Mouse (Mus musculus) intestine, embryonic 16.5 days (tissue): ENCODE measurements at regions not wholly inside any gene's neighbourhood (a gene's known extent, or its start where the extent isn't known, plus 50 kb on each side); places are given as distances from the start of the nearest gene placed in this dataset.

Source experiments
- ATAC-seq: fragments of 200-750 bp; cut with Nextera tagmentation; 2 replicates; pipeline ENCODE4 v1.8.0; 2017; ENCODE audit warnings: moderate TSS enrichment, moderate library complexity
- H3K27ac ChIP-seq: fragments of 300-500 bp; sonication (generic); 2 replicates; pipeline ENCODE4 v1.5.1; 2014; ENCODE audit warnings: mild to moderate bottlenecking, low read length
- H3K27me3 ChIP-seq: fragments of 300-500 bp; sonication (generic); replicated peaks from 2 replicates; pipeline ENCODE4 v1.6.1; 2014; ENCODE audit warnings: low read length, control low read depth, mixed read lengths; ENCODE audit not compliant: control insufficient read depth, insufficient read depth
- H3K36me3 ChIP-seq: fragments of 300-500 bp; sonication (generic); 2 replicates; pipeline ENCODE4 v1.6.1; 2014; ENCODE audit warnings: low read length, control low read depth; ENCODE audit not compliant: control insufficient read depth, insufficient read depth
- H3K4me1 ChIP-seq: fragments of 300-500 bp; sonication (generic); 2 replicates; pipeline ENCODE4 v1.6.1; 2014; ENCODE audit warnings: low read length, control low read depth, mixed read lengths; ENCODE audit not compliant: control insufficient read depth, insufficient read depth
- H3K4me2 ChIP-seq: fragments of 300-500 bp; sonication (generic); 2 replicates; pipeline ENCODE4 v1.6.1; 2014; ENCODE audit warnings: low read depth, low read length, control low read depth
- H3K4me3 ChIP-seq: fragments of 300-500 bp; sonication (generic); 2 replicates; pipeline ENCODE4 v1.5.1; 2014; ENCODE audit warnings: mild to moderate bottlenecking, low read length
- H3K9ac ChIP-seq: fragments of 300-500 bp; sonication (generic); 2 replicates; pipeline ENCODE4 v1.6.1; 2014; ENCODE audit warnings: low read depth, low read length
- H3K9me3 ChIP-seq: fragments of 300-500 bp; sonication (generic); 2 replicates; pipeline ENCODE4 v1.6.1; 2016; ENCODE audit warnings: low read length, control low read depth; ENCODE audit not compliant: control insufficient read depth
- WGBS: fragments of 180-500 bp; shearing (Covaris S2); extraction: QIAGEN DNeasy Blood & Tissue Kit; methylation state at CpG from one replicate; pipeline ENCODE4 v1.1.7; 2014; 5-methylcytosine and 5-hydroxymethylcytosine counted together

GRCm38 (mm10) chr13:97484808-97485545, 244.1 kb downstream of the Enc1 start:
- H3K27me3 ChIP-seq = no peaks in the 10 kb centered on the region
- no peak overlapping the region for H3K4me3 ChIP-seq
- no peak overlapping the region for H3K4me2 ChIP-seq
- H3K9ac ChIP-seq = no peak overlapping the region
- WGBS = 72% methylated on average over 20 of the region's 20 CpGs
- H3K4me1 ChIP-seq = peaks cover 10% of the 10 kb centered on the region
- H3K9me3 ChIP-seq = no peaks in the 10 kb centered on the region
- H3K36me3 ChIP-seq = no peaks in the 10 kb centered on the region
- H3K27ac ChIP-seq = no peak overlapping the region
- ATAC-seq = no peak

- peaks cover 6% of the 10 kb centered on the region; the same call in 1 of the 2 replicates for H3K4me1 ChIP-seq
- H3K9ac ChIP-seq = no peak overlapping the region
- H3K36me3 ChIP-seq = no peaks in the 10 kb centered on the region
- H3K4me2 ChIP-seq = no peak overlapping the region
- no peak for ATAC-seq
- 83% methylated on average over 8 of the region's 8 CpGs for WGBS
- H3K27me3 ChIP-seq = no peaks in the 10 kb centered on the region
- no peak overlapping the region for H3K27ac ChIP-seq
- H3K4me3 ChIP-seq = no peak overlapping the region
- H3K9me3 ChIP-seq = no peaks in the 10 kb centered on the region
Observed at GRCm38 (mm10) chr13:97483681-97484080, 242.8 kb downstream of the Enc1 start.

GRCm38 (mm10) chr13:97482439-97482946, 241.6 kb downstream of the Enc1 start:
- H3K9ac ChIP-seq = no peak overlapping the region
- H3K36me3 ChIP-seq = no peaks in the 10 kb centered on the region
- no peaks in the 10 kb centered on the region for H3K9me3 ChIP-seq
- no peaks in the 10 kb centered on the region for H3K4me1 ChIP-seq
- H3K4me2 ChIP-seq = no peak overlapping the region
- no peak for ATAC-seq
- WGBS = 95% methylated on average over 3 of the region's 3 CpGs
- H3K4me3 ChIP-seq = no peak overlapping the region
- H3K27ac ChIP-seq = no peak overlapping the region
- no peaks in the 10 kb centered on the region for H3K27me3 ChIP-seq

- Histone ChIP-seq H3K27ac (no peak overlapping the region), H3K36me3 (no peaks in the 10 kb centered on the region), H3K27me3 (no peaks in the 10 kb centered on the region), H3K9me3 (no peaks in the 10 kb centered on the region), H3K4me3 (no peak overlapping the region), H3K9ac (no peak overlapping the region), H3K4me2 (no peak overlapping the region), H3K4me1 (no peaks in the 10 kb centered on the region)
- WGBS = 88% methylated on average over 2 of the region's 2 CpGs
- ATAC-seq = no peak
Observed at GRCm38 (mm10) chr13:97481259-97481658, 240.4 kb downstream of the Enc1 start.

GRCm38 (mm10) chr13:97479066-97479586, 238.2 kb downstream of the Enc1 start:
- Histone ChIP-seq H3K27me3 (no peaks in the 10 kb centered on the region), H3K9ac (no peak overlapping the region), H3K4me2 (no peak overlapping the region), H3K4me3 (no peak overlapping the region), H3K27ac (no peak overlapping the region), H3K4me1 (no peaks in the 10 kb centered on the region), H3K9me3 (no peaks in the 10 kb centered on the region), H3K36me3 (no peaks in the 10 kb centered on the region)
- WGBS = 82% methylated on average over 10 of the region's 10 CpGs
- no peak for ATAC-seq

GRCm38 (mm10) chr13:97473971-97474365, 233.1 kb downstream of the Enc1 start:
- Histone ChIP-seq H3K27ac (no peak overlapping the region), H3K9ac (no peak overlapping the region), H3K4me2 (no peak overlapping the region), H3K36me3 (no peaks in the 10 kb centered on the region), H3K4me1 (no peaks in the 10 kb centered on the region), H3K4me3 (no peak overlapping the region), H3K27me3 (no peaks in the 10 kb centered on the region), H3K9me3 (no peaks in the 10 kb centered on the region)
- no peak for ATAC-seq
- WGBS = 80% methylated on average over 3 of the region's 3 CpGs

- no peak for ATAC-seq
- Histone ChIP-seq H3K27ac (no peak overlapping the region), H3K27me3 (no peaks in the 10 kb centered on the region), H3K9ac (no peak overlapping the region), H3K4me2 (no peak overlapping the region), H3K4me3 (no peak overlapping the region), H3K9me3 (no peaks in the 10 kb centered on the region), H3K4me1 (no peaks in the 10 kb centered on the region), H3K36me3 (no peaks in the 10 kb centered on the region)
- WGBS = 94% methylated on average over 7 of the region's 7 CpGs
Observed at GRCm38 (mm10) chr13:97473256-97473970, 232.5 kb downstream of the Enc1 start.

GRCm38 (mm10) chr13:97469999-97470398, 229.1 kb downstream of the Enc1 start:
- H3K36me3 ChIP-seq = no peaks in the 10 kb centered on the region
- H3K4me1 ChIP-seq = no peaks in the 10 kb centered on the region
- no peaks in the 10 kb centered on the region for H3K27me3 ChIP-seq
- no peaks in the 10 kb centered on the region for H3K9me3 ChIP-seq
- 50% methylated on average over 10 of the region's 10 CpGs for WGBS
- no peak overlapping the region for H3K4me3 ChIP-seq
- H3K27ac ChIP-seq = no peak overlapping the region
- no peak for ATAC-seq
- no peak overlapping the region for H3K4me2 ChIP-seq
- no peak overlapping the region for H3K9ac ChIP-seq

GRCm38 (mm10) chr13:97468874-97469593, 228.1 kb downstream of the Enc1 start:
- Histone ChIP-seq H3K27me3 (no peaks in the 10 kb centered on the region), H3K36me3 (no peaks in the 10 kb centered on the region), H3K9ac (no peak overlapping the region), H3K4me1 (no peaks in the 10 kb centered on the region), H3K4me2 (no peak overlapping the region), H3K27ac (no peak overlapping the region), H3K9me3 (no peaks in the 10 kb centered on the region), H3K4me3 (no peak overlapping the region)
- no peak for ATAC-seq
- WGBS = 74% methylated on average over 10 of the region's 10 CpGs
